Mouse (Mus musculus): Measurements from ENCODE around the gene Fgfr2.

Gene Fgfr2

DNA sequence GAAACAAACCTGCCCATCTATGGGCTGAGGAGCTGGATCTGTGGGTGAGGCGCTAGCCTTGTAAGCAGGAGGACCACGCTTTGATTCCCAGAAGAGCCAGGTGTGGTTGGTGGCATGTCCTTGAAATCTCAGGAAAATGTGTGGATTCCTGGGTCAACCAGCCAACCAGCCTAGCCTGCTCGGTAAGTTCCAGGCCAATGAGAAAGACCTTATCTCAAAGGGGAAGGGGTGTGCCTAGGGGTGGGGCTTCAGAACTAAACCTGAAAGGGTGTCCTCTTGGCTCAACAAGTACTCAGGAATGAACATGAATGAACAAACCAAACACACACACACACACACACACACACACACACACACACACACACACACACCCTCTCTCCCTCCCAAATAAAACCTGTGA is 81.4 kb downstream of the Fgfr2 start:
- no peak for DNase-seq (ENCODE audit: low read depth)

DNA sequence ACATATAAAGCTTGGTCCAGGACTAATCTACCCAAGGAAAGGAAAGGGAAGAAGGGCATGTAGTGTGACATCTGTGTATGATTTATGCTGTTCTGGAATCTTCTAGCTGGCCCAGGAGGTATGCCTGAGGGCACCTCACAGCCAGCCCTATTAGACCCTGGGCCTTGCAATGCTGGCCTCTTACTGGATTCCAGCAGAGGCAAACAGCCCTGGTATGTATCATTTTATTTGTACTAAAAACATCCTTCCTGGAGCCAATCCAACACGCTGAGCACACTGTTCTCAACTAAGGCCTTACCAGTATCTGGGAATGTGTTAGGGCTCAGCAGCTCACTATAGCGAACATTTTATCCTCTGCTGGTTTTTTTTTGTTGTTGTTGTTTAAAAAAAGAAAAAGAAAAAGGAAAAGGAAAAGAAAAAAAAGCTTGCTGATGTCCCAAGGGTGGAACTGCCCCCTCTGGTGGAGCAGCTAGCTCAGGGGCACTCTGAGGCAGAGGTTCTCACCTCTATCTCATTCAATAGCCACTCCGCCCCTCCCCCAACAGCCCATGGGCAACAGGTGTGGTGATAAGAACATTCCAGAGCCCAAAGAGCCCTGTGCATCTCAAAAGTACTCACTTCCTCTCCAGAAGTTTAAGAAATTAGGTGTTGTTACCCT is 82.3 kb downstream of the Fgfr2 start:
- DNase-seq (ENCODE audit: low read depth), result no peak

DNA sequence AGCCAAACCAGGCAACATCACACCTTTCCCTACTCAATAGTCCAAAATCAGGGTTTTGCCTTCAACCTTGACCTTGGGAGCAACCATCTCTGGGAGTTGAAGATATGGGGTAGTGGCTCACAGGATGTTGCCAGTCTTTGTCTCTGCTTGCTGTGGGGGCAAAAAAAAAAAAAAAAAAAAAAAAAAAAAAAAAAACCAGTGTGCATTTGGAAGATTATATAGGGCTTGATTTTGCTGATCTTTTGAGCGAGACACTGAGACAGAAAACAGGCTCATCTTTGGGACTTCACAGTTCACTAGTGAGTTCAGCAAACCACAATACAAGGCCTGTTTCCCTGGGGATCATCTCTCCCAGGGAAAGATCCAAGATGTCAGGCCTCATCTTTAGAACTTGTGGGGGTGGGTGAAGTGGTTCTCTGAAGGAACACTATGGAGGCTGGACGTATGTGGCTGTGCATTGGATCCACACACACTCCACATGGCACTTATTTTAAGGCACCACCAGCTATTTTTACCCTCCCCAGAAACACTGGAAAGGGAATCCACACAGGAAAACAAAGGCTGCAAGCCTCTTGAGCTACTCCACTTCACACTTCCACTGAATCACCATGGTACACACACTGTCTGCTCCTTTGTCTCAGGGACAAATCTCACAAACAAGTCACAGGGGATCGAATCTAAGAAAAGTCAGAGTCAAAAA is 83.4 kb downstream of the Fgfr2 start:
- no peak for DNase-seq (ENCODE audit: low read depth)

DNA sequence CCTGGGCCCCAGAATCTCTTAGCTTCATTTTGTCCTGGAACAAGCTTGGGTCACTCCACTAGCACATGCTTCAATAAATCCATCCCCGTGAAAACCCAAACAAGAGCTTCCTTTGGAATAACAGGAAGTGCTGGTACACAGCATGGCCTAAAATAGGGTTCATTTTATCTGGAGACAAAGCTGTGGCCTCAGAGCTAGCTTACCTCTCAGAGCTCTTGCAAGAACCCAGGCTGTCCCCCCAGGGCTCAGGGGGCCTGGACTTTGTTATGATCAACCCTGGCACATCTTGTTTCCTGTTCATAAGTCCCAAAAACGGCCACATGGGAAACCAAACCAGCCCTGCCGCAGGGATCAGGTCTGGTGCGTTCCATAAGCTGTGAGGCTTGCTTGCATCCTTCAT is 85.5 kb downstream of the Fgfr2 start:
- DNase-seq (ENCODE audit: low read depth), result no peak

DNA sequence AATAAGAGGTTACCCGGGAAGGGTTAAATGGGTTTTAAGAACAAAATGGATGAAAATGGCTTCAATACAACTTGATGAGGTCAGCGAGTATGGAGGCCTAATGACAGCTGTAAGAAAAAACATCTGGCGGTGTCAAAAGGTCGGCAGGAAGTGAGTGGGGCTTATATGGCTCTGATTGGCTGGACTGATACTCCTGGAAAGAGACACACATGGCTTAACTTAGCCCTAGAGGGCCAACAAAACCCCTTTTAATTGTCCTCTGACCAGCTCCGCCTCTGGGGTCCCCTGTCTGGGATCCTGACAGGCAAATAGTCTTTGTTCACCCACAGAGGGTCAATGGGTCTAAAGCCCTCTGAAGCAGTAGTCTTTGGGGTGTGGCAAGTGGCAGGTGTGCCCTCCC is 85.9 kb downstream of the Fgfr2 start:
- no peak for DNase-seq (ENCODE audit: low read depth)

DNA sequence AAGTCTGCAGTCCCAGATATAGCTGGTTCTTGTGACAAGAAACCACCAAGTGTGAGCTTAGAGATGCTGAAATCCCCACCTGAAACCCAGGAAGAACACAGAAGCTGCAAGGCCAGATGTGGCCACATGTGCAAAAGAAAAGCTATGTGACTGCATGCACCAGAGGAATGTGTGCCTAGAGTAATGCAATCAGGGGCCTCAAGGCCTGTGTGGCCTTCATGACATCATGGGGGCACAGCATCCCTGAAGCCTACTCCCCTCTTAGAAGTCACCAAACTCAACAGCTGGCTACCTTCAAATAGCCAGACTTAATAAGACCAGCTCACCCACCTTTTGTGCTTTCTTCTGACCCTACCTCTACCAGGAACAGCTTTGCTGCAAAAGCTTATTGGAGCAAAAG is 87.2 kb downstream of the Fgfr2 start:
- DNase-seq (ENCODE audit: low read depth), result no peak

DNA sequence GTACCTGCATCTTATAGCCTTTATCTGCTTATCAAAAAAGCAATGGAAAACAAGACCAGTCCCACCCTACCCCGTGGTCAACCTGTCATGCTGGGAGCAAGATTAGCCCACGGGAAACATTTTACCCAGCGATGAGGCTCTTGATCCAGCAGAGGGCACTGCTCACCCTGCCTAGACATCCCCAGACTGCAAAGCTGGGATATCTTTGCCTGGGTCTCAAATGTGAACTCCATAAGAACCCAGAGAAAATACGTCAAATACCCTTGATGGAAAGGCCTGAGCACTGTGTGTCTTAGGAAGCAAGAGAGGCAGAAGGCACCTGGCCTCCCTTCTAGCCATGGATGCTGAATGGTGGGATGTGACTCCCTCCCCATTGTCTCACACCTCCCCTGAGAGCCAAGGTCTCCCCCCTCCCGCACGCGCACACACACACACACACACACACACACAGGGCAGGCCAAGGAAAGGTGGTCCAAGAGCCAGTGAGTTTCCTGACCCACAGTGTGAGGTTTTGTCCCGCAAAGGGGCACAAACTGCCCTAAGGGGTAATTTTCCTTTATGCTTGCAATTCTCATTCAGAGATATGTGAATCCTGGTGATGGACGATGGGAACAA is 90.5 kb downstream of the Fgfr2 start:
- DNase-seq (ENCODE audit: low read depth), result peak; percentile 16

DNA sequence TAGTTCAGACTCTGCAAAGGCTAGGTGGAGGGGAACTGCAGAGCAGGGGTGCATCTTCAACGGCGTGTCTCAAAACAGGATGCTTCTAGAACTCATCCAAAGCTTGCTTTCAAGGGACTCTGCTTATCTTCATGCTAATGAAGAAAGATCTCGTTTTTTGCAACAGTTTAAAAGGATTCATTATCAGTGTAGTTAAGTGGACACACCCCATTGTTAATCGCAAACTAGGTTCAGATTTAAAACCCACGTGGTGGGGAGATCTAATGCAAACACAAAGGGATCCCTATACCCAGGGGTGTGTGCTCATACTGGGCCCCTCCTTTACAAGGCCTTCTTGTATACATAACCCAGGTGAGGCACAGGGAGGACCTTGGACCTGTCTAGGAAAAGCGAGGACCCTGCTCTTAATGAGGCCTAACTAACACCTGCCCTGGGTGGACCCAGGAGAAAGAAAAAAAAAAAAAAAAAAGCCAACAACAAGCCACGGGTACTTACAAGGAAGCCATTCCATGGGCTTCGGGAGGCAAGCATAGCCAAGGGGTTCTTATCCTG is 93.6 kb downstream of the Fgfr2 start:
- DNase-seq (ENCODE audit: low read depth), result no peak

DNA sequence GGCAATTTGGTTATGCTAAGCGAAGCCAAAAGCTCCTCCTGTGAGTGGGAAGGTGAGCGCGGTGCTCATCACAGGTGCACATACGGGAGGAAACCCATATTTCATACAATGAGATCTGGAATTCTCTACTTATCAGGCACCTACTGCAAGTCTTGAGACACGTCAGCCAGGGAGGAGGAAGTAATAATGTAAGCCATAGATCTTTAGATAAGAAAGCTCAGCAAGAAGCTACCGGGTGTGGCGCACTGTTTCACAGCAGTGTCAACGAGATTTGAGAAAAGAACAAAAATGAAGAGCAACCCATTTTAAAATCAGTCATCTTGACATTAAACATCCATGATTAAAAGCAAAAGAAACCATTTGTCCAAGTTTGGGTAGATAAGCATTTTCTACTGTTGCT is 94.1 kb downstream of the Fgfr2 start:
- peak; percentile 8 for DNase-seq (ENCODE audit: low read depth)

DNA sequence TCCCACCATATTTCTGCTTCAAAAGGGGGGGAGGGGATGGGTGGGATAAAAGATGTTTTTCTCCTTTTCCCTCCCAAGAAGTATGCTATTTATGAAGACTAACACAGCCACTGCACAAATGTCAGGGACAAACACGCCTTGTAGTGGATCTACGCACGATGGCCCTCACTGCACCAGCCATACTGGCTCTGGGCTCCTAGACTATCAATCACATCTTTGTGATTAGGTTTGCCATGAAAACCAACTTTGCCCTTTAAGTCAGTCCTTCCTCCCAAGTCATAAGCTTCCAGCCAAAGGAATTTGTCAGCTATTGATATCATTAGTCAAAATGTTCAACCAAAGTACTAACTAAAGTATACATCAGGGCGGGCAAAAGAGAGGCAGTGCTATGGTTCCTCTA is 95.2 kb downstream of the Fgfr2 start:
- DNase-seq (ENCODE audit: low read depth), result no peak

DNA sequence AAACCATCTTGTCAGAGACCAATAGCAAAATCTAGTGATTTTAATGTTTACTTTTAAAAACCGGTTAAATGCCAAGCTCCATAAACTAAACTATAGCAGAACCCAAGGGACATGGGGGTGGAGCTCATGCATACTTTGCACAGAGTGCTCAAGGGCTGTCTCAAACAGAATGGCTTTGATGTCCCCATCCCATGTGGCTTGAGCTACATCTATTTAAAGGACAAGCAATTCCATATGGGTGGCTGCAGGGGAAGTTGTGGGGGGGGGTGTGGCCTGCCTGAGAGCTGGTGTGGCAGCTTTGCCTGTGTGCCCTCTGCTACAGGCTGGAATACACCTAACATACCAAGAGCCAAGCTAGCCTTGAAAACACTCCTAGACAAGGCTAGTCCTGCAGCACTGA is 98.5 kb downstream of the Fgfr2 start:
- DNase-seq (ENCODE audit: low read depth), result no peak

DNA sequence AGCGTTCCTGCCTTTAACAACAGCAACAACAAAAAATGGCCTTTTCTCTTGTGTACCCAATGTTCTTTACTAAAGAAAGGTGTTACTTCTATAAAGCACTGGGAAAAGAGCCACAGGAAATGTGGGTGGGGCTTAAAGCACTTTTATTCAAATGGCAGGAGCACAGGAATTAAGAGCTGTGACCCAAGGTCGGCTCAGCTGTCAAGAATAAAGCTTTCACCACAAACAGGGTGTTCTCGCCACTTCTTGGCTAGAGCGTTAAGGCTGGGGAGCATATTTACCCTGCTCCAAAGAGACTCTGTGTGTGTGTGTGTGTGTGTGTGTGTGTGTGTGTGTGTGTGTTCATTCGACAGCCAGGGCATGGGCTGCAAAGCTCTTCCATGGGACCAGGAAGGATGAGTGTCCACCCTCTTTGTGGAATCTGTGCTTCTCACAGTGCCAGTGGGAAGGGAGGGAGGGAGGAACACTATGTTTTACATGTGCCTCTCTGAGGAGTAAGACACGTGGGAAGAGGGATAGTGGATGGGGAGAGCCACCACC is 103.6 kb downstream of the Fgfr2 start:
- no peak for DNase-seq (ENCODE audit: low read depth)

DNA sequence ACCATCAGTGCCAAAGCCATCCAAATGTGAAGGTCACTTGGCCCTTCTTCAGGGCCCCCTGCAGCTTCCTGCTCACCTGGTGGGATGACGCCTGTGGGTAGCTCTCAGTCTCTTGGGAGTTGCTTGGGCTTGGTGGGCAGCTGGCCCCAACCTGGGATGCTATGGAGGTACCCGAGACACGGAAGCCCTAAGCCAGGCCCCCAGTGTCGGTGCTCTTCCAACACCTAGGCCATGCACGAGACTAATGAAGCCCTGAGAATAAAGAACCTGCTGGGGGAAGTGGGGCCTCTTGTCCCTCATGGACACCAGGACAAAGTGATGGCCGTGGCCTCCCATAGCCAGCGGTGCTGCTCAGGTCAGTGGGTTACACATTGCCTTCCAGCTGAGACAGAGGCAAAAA is 104.2 kb downstream of the Fgfr2 start:
- DNase-seq (ENCODE audit: low read depth), result no peak

DNA sequence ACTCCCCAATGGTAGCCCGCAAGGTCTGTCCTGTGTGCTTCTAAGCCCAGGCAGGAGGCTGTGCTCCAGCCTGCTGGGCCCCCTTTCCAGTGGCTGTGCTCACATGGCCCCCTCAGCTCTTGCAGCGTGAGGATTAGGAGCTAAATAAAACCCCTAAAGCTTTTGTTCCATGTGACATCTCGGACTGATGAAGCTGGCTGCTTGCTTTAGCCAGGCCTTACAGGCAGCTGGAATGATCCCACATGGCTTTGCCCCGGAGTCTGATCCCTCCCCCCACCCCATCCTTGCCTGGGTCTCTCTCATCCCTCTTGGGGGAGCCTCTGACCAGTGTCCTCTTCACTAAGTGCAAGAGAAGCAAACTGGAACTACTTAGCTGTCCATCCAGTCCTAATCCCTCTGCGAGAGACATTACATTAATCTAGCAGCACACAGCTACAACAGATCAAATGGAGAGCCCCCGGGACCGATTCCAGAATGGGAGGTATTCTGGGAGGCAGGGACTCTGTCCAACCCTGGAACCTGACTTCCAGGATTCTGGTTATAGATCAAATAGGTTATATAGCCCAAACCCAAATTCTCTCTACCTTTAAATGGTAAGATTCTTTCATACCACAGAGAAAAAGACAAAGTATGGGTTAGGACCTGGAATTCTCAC is 107.6 kb downstream of the Fgfr2 start:
- no peak for DNase-seq (ENCODE audit: low read depth)

DNA sequence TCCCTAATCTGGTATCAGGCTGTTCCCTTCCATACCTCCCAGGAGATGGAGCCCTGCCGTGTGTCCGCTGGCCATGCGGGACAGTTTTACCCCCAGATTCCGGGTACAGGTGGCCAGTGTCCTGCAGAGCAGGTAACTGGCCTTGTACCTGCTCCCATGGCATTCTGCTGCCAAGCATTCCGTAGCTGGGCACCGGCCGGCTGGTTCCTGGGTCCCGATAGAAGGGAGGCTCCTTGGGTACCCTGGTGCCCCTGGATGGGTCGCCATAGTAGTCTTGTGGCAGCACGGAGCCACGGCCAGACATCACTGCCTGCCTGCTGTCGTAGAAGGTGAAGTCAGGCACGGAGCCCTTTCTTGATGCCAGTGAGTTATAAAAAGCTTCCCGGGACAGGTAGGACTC is 108.5 kb downstream of the Fgfr2 start:
- no peak for DNase-seq (ENCODE audit: low read depth)

DNA sequence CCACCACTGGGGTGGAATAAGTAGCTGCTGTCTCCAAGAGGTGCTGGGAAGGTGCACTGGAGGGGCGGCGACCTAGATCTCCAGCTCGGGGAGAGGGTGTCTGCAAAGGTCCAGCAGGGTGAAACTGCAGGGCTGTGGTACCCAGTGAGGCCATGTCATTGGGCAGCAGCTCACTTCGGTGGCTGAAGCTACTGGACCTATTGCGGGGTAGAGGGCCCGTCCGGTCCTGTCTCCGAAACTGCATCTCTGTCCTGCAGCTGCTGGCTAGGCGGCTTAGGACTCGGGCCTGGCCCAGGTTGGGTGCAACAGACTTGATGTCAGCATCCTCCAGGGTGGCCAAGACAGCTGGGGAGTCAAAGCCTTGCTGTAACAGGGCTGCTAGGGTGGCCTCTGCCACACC is 109.2 kb downstream of the Fgfr2 start:
- no peak for DNase-seq (ENCODE audit: low read depth)

DNA sequence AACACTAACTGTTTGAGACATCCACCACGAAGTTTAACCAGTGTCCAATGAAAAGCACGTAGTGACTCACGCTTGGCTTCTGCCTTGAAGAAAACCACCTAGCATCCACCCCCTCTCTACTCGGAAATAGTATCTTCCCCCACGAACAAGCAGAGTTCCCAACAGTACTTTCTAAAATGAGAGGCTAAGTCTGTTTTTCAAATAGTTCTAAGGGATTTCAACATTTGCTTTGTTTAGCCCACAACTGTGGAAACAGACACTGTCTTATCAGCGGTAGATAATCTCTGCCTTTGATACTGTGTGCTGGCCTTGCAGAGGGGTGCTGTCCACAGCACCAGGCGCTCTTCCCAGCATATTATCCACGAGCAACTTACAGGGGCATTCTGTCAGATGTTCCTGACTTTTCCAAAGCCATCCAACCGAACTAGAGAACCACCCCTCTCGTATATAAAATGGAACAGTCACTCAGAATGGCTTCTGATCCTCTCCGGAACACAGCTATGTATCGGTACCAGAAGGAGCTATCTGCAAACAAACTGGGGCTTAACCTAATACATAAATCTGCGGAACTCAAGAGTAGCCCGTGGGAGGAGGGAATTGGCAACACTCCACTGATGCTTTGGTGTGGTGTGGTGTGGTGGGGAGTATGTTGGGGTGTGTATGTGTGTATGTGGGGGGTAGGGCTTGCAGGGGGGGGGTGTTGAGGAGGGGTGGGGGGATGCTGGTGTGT is 110.3 kb downstream of the Fgfr2 start:
- no peak for DNase-seq (ENCODE audit: low read depth)

DNA sequence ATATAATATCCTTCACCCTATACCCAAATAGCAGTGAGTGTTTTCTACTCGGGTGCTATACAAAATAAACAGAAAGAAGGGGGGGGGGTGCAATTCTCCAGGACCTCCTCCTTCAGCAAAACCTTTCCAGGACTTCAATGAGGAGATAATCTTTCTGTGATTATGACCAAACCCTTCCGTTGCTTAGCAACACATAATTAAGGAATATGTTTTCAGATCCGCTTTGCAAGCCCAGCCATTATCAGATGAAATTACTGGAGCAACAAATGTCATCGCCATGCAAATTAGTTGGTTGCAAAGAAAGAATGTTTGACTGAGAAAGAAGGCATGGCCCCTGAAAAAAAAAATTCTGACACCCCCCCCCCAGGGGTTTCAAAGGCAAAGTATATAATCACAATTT is 111.5 kb downstream of the Fgfr2 start:
- no peak for DNase-seq (ENCODE audit: low read depth)

DNA sequence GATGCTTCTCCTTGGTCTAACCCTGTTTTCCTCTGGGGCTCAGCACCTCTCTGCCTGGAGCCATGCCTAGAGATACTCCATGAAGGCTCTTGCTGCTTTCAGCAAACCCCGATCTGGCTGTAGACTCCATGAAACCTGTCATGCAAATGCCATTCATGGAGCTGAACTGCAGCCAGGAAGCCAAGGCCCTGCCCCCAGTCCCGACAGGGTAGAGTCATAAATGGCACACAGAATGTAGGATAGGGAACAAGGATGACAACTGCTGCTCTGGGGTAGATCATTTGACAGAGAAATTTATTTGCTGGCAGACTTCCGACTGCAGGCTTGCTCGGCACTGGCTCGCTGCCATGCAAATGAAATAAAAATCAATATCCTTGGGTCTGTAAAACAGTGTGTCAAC is 112.0 kb downstream of the Fgfr2 start:
- DNase-seq (ENCODE audit: low read depth), result no peak

DNA sequence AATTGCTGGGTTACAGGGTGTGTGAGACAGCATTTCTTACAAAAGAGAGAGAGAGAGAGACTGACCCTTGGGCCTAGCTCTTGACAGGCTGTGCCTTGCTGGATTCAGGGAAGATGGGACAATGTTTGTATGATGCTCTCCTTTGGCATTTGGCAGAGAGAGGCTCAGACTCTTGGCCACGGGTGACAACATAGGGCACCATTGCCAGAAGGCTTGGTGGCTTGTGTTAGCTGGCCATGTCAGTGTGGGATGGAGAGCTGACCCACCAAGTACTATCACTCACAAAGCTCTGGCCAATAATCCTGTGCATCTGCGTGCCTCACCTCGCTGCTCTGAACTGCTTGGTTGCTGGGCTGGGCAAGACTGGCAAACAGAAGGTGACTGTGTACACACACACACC is 112.7 kb downstream of the Fgfr2 start:
- no peak for DNase-seq (ENCODE audit: low read depth)

DNA sequence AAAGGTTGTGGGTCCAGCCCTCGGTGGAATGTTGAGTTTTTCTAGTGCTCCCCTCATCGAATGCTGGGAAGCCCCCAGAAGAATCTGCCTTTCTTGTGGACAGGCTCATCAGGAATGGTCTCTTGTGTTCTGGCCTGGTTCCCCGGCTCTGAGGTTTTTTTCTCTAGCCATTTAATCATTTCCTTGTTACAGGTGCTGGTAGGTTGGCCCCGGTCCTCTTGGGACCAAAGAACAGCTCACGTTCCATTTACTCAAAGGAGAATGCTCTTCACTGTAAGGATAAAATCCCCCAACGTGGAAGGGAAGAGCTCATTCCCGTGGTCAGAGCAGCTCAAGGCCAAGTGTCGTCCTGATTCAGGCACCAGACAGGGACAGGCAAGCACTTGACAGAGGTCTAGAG is 113.5 kb downstream of the Fgfr2 start:
- no peak for DNase-seq (ENCODE audit: low read depth)

DNA sequence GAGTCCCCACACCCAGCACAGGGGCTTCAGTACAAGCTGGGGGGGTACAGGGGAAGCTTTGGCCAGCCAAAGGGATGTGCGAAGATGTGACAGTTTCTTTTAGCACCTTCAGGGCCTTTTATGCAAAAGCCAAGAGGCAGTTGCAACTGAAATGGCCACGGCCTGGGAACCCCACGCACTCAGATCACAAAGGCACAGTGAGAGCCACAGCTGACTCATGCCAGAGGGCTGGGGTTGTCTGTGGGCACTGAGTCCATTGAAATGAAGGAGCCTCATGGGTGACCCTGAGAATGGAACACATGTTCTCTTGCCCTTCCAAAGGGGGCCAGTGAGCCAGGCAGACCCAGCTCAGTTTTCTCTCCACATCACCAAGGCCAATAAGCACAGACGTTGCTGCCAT is 114.5 kb downstream of the Fgfr2 start:
- DNase-seq (ENCODE audit: low read depth), result no peak
